Mouse (Mus musculus): ENCODE results near the gene Pcdh17. TPM values are rescaled to one million over a fixed set of nuclear protein-coding genes. Genes with fewer than 3 reads are reported as not detected.

The Pcdh17 gene
- total RNA-seq, 2 experiments from 2014 or later: 5.7 to 8.5 TPM

DNA sequence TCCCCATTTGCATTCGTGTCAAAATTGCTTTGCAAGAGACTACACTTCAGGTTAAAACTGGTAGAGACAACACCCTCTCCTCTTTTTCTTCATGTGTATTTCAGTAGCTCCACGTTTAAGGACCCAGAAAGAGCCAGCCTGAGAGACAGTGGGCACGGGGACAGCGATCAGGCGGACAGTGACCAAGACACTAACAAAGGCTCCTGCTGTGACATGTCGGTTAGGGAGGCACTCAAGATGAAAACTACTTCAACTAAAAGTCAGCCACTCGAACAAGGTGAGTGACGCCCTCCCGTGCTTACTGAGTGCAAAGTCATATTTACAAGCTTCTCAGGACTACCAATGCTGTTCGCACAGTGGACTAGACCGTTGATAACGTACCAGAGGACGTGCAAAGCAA lies 34.0 kb downstream of the Pcdh17 start:
- DNase-seq: no peak

DNA sequence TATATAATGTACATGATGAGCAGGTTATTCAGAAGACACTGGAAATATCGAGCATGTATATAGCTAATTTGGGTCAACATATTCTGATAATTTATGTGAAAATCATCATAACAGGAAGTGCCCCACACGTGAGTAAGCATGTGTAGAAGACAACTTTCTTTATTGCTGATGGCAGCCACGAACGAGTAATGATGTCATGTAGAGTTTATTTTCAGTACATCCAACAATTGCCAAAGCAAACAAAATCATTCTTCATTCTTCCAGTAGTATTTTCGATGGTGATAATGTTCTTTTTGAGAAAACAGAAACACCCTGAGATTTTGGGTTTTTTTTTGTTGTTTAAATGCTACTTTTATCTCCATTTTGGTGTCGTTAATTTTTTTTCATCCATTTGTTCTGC lies 37.2 kb downstream of the Pcdh17 start:
- no peak for DNase-seq

DNA sequence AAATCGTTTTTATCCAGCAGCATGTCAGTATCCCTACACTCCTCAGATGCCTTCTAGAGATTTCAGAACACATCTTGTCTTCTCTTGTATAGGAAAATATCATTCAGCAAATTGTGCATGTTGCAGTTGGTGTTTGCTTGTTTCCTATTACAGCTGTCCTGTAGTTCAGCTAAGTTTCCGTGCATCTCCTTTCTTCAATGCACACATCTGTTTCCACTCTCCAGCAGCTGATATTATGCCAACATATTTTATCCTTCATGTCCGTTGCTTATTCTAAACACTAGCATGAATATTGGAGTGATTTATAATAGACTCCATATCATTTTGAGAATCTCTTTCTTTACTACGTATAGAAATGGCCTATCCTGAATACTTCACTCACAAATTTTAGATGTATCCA lies 41.0 kb downstream of the Pcdh17 start:
- DNase-seq: no peak

DNA sequence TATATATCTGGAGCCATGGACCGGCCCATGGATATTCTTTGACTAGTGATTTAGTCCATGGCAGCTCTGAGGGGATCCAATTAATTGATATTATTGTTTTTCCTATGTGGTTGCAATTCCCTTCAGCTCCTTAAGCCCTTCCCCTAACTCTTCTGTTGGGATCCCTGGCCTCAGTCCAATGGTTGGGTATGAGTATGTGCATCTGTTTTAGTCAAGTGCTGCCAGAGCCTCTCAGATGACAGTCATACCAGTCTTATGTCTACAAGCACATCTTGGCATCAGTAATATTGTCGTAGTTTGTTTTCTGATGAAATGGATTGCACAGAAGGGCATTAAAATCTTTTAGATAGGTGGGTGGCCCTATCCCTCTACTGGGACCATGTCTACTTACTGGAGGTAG lies 67.6 kb downstream of the Pcdh17 start:
- no peak for DNase-seq

DNA sequence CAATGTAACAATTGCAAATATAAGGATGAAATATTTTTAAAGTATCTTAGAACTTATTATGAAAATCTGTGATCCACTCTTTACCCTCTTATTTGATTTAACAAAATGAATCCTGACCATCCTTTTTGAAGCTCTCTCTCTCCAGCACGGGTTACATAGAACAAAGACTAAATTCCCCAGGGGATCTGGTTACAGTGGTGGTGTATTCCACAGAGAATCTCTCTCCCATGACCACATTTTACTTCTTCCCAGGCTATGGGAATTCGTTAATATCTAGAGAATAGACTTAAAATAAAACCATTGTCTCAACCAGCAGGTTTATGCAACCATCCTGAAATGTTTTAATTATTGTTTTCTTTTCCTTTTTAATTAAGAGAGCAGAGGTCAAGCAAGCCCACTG lies 89.0 kb downstream of the Pcdh17 start:
- no peak for DNase-seq

DNA sequence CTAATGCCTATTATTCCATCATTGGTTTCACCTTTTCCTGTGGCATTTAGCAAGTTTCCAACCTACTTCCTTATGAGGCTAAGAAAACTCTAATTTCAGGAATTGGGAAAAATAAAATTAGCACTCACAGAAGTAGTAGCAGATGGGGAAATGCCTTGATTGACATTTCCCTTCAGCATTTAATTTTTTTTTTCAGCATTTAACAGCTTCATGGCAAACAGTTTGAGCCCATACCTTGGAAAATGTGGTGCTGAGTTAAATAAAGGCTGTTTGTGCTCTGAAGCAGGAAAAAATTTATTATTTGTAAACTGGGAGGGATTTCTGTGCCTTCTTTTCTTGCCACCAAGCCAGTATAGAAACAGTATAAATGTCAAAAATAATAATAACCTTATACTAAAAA lies 91.9 kb downstream of the Pcdh17 start:
- no peak for DNase-seq

DNA sequence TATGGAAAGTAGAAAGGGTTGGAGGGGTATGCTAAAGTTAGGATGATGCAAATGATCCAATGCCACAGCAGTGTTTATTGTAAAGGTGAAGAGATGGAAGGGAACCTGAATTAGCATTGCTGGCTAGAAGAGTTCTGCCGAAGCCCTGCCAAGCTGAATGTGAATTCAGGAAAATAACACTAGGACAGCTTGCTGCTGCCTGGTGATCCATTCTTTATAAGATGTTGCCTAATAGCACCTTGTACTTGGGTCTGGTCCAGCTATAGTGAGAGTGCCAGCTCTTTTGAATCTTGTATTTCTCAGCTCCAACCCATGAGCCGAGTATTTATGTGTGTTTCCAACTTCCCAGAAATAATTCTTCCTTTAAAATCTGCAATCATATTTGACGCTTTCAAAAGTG lies 98.5 kb downstream of the Pcdh17 start:
- no peak for DNase-seq

DNA sequence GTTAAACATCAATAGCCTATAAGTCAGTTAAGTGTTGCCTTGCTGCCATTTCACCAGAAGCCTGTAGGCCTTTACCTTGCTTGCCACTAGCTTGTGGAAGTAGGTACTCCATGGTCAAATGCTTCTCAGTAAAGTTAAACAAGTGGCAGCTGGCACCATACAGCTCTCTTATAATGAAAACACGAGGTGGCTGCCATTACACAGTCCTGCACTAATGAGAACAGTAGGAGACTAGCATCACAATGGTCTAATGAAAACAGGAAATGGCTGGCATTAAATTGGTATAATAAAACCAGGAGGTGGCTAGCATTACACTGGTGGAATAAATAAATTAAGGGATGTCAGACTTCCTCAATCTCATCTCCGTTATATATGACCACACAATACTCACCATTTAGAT lies 102.6 kb downstream of the Pcdh17 start:
- DNase-seq: no peak

DNA sequence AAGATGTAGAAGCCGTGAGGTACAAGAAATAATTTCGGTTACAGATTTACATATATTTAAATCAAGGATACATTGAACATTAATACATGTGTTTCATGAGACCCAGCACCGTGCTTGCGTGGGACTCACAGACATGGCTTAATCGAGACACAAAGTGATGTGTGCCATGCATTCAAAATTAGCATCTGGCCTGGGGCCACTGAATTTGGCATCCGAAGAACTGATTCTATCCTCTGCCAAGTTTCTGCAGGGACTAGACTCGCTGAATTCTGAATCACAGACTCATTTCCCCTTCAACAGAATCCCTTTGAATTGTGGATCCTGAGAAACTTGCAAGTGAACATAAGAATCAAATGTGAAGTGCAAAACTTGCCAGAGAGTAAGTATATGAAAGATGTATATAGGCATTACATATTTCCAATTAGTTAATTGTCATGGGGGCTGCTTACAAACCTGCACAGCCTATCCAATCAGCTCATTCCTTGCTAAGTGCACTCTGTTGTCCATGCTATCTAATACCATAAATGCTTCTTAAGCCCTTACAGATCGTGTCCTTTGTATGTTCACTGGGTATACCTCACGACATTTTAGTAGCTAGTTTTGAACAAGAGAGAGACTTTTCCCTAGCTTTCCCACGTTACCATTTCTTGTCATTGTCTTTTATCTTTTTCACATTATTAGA lies 104.3 kb downstream of the Pcdh17 start:
- DNase-seq: no peak

DNA sequence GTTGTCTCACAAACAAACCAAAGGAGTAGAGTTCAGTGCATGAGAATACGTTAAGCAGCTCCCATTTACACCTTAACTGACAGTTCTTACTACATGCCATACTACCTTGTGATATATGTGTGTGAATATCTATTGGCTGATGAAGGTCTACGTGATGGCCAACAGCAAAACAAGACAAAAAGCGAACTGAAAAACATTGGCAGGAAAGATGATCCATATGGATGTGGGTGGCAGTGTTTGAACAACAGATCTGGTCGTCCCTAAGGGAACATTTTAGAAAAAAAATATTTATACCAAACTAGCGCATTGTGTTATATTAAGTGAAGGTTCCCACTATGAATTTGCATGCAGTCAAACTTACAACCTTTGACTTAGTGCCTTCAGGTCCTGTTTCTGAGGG lies 108.2 kb downstream of the Pcdh17 start:
- no peak for DNase-seq

DNA sequence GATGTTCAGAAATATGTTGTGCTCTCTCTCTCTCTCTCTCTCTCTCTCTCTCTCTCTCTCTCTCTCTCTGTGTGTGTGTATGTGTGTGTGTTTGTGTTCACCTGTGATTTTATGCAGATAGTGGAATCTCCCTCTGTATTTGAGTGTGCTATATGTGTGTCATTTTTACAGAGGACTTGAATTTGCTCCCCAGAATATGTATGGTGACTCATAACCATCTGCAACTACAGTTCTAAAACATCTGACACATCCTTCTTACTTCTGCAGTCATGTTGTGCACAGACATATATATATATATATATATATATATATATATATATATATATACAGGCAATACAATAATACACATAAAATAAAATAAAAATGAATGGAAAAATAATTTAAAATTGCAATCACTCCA lies 127.7 kb downstream of the Pcdh17 start:
- no peak for DNase-seq
